Mouse (Mus musculus) G1E (cell line): ENCODE measurements around the gene Adamts4. TPM values are rescaled to one million over a fixed set of nuclear protein-coding genes. Genes with fewer than 3 reads are reported as not detected.

Experiments
- ATAC-seq: 2 replicates; pipeline ENCODE4 v1.8.0; 2016; ENCODE audit warnings: mild to moderate bottlenecking; ENCODE audit not compliant: insufficient number of reproducible peaks, poor library complexity, low FRiP score, severe bottlenecking; ENCODE audit errors: extremely low read depth
- DNase-seq: peaks from one replicate; pipeline ENCODE4 v3.0.0; 2012; ENCODE audit warnings: low spot score
- H3K27me3 ChIP-seq: 2 replicates; pipeline ENCODE4 v1.6.1; 2012; ENCODE audit warnings: mild to moderate bottlenecking, low read length, inconsistent platforms; ENCODE audit not compliant: insufficient read depth
- H3K36me3 ChIP-seq: replicated peaks from 2 replicates; pipeline ENCODE3; 2012; ENCODE audit warnings: mild to moderate bottlenecking, inconsistent platforms
- H3K4me1 ChIP-seq: 2 replicates; pipeline ENCODE4 v1.6.1; 2012; ENCODE audit warnings: low read depth, low read length, inconsistent platforms, mixed read lengths; ENCODE audit not compliant: insufficient read depth
- H3K4me3 ChIP-seq: 2 replicates; pipeline ENCODE4 v1.5.1; 2012; ENCODE audit warnings: low read depth, mild to moderate bottlenecking, inconsistent platforms, low read length, moderate library complexity, mixed read lengths
- H3K9me3 ChIP-seq: replicated peaks from 2 replicates; pipeline ENCODE4 v1.6.1; 2012; ENCODE audit warnings: inconsistent platforms
- GATA1 ChIP-seq: IDR thresholded peaks from 2 replicates; pipeline ENCODE4 v1.6.1; 2012; ENCODE audit warnings: borderline replicate concordance, low read length, inconsistent platforms, mixed read lengths
- polyA plus RNA-seq: library from polyadenylated mRNA; stranded (reverse); fragments of >175 nt; gene quantifications from 2 replicates; pipeline ENCODE4 v1.2.3, GENCODE M21; 2012
- total RNA-seq, 2 experiments: library from RNA; stranded (forward) in 1 of 2; stranded (reverse) in 1 of 2; fragments of 200-1000 nt in 1 of 2; fragments of >200 nt in 1 of 2; fragmentation: Nextera tagmentation in 1 of 2; gene quantifications; 2 replicates each; pipeline ENCODE4 v1.2.3; 2014 to 2017

The Adamts4 gene
- total and polyA plus RNA-seq, 3 experiments = 0.16 to 0.60 (median 0.20) TPM

DNA sequence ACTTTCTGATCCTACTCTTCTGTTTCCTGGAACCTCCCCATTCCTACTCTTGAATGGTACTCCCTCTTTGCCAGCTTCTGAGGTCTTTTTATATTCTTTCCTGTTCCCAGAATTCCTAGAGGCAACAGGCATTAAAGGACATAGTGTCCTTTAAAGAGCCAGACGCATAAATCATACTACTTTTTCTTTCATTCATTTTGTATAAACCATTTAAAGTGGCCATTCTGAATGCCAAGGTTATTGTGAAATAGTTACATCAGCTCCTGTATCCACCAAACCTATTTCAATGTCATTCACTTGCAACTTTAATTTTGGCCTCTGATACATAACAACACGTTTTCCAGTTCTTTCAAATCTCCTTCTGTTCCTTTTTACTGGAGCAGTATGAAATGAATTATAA is 59.1 kb downstream of the Adamts4 start:
- H3K9me3 ChIP-seq = no peaks in the 10 kb centered on the region
- no peaks in the 10 kb centered on the region for H3K4me1 ChIP-seq
- DNase-seq = no peak
- TF ChIP-seq GATA1 = no peak
- no peaks in the 10 kb centered on the region for H3K36me3 ChIP-seq
- no peak for ATAC-seq
- peaks cover 12% of the 10 kb centered on the region for H3K27me3 ChIP-seq
- no peak overlapping the region for H3K4me3 ChIP-seq

Other genes with a start within 250 kb of the Adamts4 start
Only the 20 nearest of the 24 such genes appear.
- 10.0 and 11.9 TPM in 2 replicates for gene Cfap126, start 136.5 kb upstream of the Adamts4 start, total RNA-seq (2014; fragmentation: Nextera tagmentation)
- 0.64 and 0.76 TPM in 2 replicates for gene Cfap126, start 136.5 kb upstream of the Adamts4 start, total RNA-seq (2017)
- gene Cfap126, start 136.5 kb upstream of the Adamts4 start, polyA plus RNA-seq = 0.81 and 1.0 TPM in 2 replicates
- 225 and 249 TPM in 2 replicates for gene Sdhc, start 99.8 kb upstream of the Adamts4 start, total RNA-seq (2014; fragmentation: Nextera tagmentation)
- gene Sdhc, start 99.8 kb upstream of the Adamts4 start, total RNA-seq (2017) = 40.5 and 45.0 TPM in 2 replicates
- gene Sdhc, start 99.8 kb upstream of the Adamts4 start, polyA plus RNA-seq = 67.1 and 158 TPM in 2 replicates
- gene Mpz, start 99.7 kb upstream of the Adamts4 start, total RNA-seq (2014; fragmentation: Nextera tagmentation) = not detected in 2 replicates
- gene Mpz, start 99.7 kb upstream of the Adamts4 start, total RNA-seq (2017) = not detected in 2 replicates
- gene Mpz, start 99.7 kb upstream of the Adamts4 start, polyA plus RNA-seq = 0.29 TPM in 1 of 2 replicates, not detected in the other
- gene Pcp4l1, start 54.2 kb upstream of the Adamts4 start, total RNA-seq (2014; fragmentation: Nextera tagmentation) = not detected in 2 replicates
- gene Pcp4l1, start 54.2 kb upstream of the Adamts4 start, total RNA-seq (2017) = 0.16 TPM in 1 of 2 replicates, not detected in the other
- not detected in 2 replicates for gene Pcp4l1, start 54.2 kb upstream of the Adamts4 start, polyA plus RNA-seq
- not detected in 2 replicates for gene Nr1i3, start 36.5 kb upstream of the Adamts4 start, total RNA-seq (2014; fragmentation: Nextera tagmentation)
- gene Nr1i3, start 36.5 kb upstream of the Adamts4 start, total RNA-seq (2017) = 0.16 and 0.46 TPM in 2 replicates
- not detected in 2 replicates for gene Nr1i3, start 36.5 kb upstream of the Adamts4 start, polyA plus RNA-seq
- gene Tomm40l, start 27.9 kb upstream of the Adamts4 start, total RNA-seq (2014; fragmentation: Nextera tagmentation) = 9.7 and 13.7 TPM in 2 replicates
- gene Tomm40l, start 27.9 kb upstream of the Adamts4 start, total RNA-seq (2017) = 19.2 and 26.4 TPM in 2 replicates
- gene Tomm40l, start 27.9 kb upstream of the Adamts4 start, polyA plus RNA-seq = 31.9 and 35.8 TPM in 2 replicates
- not detected in 2 replicates for gene Apoa2, start 25.4 kb upstream of the Adamts4 start, total RNA-seq (2014; fragmentation: Nextera tagmentation)
- not detected in 2 replicates for gene Apoa2, start 25.4 kb upstream of the Adamts4 start, total RNA-seq (2017)
- 0.17 TPM in 1 of 2 replicates, not detected in the other for gene Apoa2, start 25.4 kb upstream of the Adamts4 start, polyA plus RNA-seq
- gene Fcer1g, start 16.1 kb upstream of the Adamts4 start, total RNA-seq (2014; fragmentation: Nextera tagmentation) = not detected in 2 replicates
- gene Fcer1g, start 16.1 kb upstream of the Adamts4 start, total RNA-seq (2017) = 0.64 and 0.71 TPM in 2 replicates
- gene Fcer1g, start 16.1 kb upstream of the Adamts4 start, polyA plus RNA-seq = 0.08 TPM in 1 of 2 replicates, not detected in the other
- 209 and 219 TPM in 2 replicates for gene Ndufs2, start 967 bp downstream of the Adamts4 start, total RNA-seq (2014; fragmentation: Nextera tagmentation)
- gene Ndufs2, start 967 bp downstream of the Adamts4 start, total RNA-seq (2017) = 275 and 300 TPM in 2 replicates
- 47.9 and 101 TPM in 2 replicates for gene Ndufs2, start 967 bp downstream of the Adamts4 start, polyA plus RNA-seq
- 27.3 and 30.8 TPM in 2 replicates for gene B4galt3, start 19.9 kb downstream of the Adamts4 start, total RNA-seq (2014; fragmentation: Nextera tagmentation)
- gene B4galt3, start 19.9 kb downstream of the Adamts4 start, total RNA-seq (2017) = 16.9 and 21.5 TPM in 2 replicates
- gene B4galt3, start 19.9 kb downstream of the Adamts4 start, polyA plus RNA-seq = 44.8 and 50.0 TPM in 2 replicates
- 45.7 and 168 TPM in 2 replicates for gene Ppox, start 30.8 kb downstream of the Adamts4 start, total RNA-seq (2014; fragmentation: Nextera tagmentation)
- gene Ppox, start 30.8 kb downstream of the Adamts4 start, total RNA-seq (2017) = 27.0 and 36.7 TPM in 2 replicates
- 38.5 and 53.0 TPM in 2 replicates for gene Ppox, start 30.8 kb downstream of the Adamts4 start, polyA plus RNA-seq
- gene Usp21, start 37.6 kb downstream of the Adamts4 start, total RNA-seq (2014; fragmentation: Nextera tagmentation) = 40.1 and 64.5 TPM in 2 replicates
- gene Usp21, start 37.6 kb downstream of the Adamts4 start, total RNA-seq (2017) = 11.8 and 12.8 TPM in 2 replicates
- gene Usp21, start 37.6 kb downstream of the Adamts4 start, polyA plus RNA-seq = 44.1 and 53.3 TPM in 2 replicates
- gene Ufc1, start 44.6 kb downstream of the Adamts4 start, total RNA-seq (2014; fragmentation: Nextera tagmentation) = 33.4 and 34.3 TPM in 2 replicates
- gene Ufc1, start 44.6 kb downstream of the Adamts4 start, total RNA-seq (2017) = 96.2 and 111 TPM in 2 replicates
- 38.5 and 47.9 TPM in 2 replicates for gene Ufc1, start 44.6 kb downstream of the Adamts4 start, polyA plus RNA-seq
- gene Dedd, start 78.7 kb downstream of the Adamts4 start, total RNA-seq (2014; fragmentation: Nextera tagmentation) = 53.6 and 56.4 TPM in 2 replicates
- 14.3 and 17.0 TPM in 2 replicates for gene Dedd, start 78.7 kb downstream of the Adamts4 start, total RNA-seq (2017)
- 17.7 and 29.9 TPM in 2 replicates for gene Dedd, start 78.7 kb downstream of the Adamts4 start, polyA plus RNA-seq
- 17.9 and 22.4 TPM in 2 replicates for gene Nit1, start 95.2 kb downstream of the Adamts4 start, total RNA-seq (2014; fragmentation: Nextera tagmentation)
- 57.9 and 58.9 TPM in 2 replicates for gene Nit1, start 95.2 kb downstream of the Adamts4 start, total RNA-seq (2017)
- gene Nit1, start 95.2 kb downstream of the Adamts4 start, polyA plus RNA-seq = 9.4 and 11.3 TPM in 2 replicates
- 32.4 and 47.3 TPM in 2 replicates for gene Pfdn2, start 95.2 kb downstream of the Adamts4 start, total RNA-seq (2014; fragmentation: Nextera tagmentation)
- 19.6 and 22.3 TPM in 2 replicates for gene Pfdn2, start 95.2 kb downstream of the Adamts4 start, total RNA-seq (2017)
- gene Pfdn2, start 95.2 kb downstream of the Adamts4 start, polyA plus RNA-seq = 16.9 and 20.1 TPM in 2 replicates
- gene Klhdc9, start 110.4 kb downstream of the Adamts4 start, total RNA-seq (2014; fragmentation: Nextera tagmentation) = 2.6 TPM in 1 of 2 replicates, not detected in the other
- gene Klhdc9, start 110.4 kb downstream of the Adamts4 start, total RNA-seq (2017) = 0.33 and 0.64 TPM in 2 replicates
- 1.4 TPM in 2 replicates for gene Klhdc9, start 110.4 kb downstream of the Adamts4 start, polyA plus RNA-seq
- gene Nectin4, start 119.7 kb downstream of the Adamts4 start, total RNA-seq (2014; fragmentation: Nextera tagmentation) = not detected in 2 replicates
- gene Nectin4, start 119.7 kb downstream of the Adamts4 start, total RNA-seq (2017) = 0.12 TPM in 1 of 2 replicates, not detected in the other
- 0.01 TPM in 1 of 2 replicates, not detected in the other for gene Nectin4, start 119.7 kb downstream of the Adamts4 start, polyA plus RNA-seq
- 2.0 and 2.9 TPM in 2 replicates for gene Arhgap30, start 138.5 kb downstream of the Adamts4 start, total RNA-seq (2014; fragmentation: Nextera tagmentation)
- gene Arhgap30, start 138.5 kb downstream of the Adamts4 start, total RNA-seq (2017) = 9.2 and 11.4 TPM in 2 replicates
- gene Arhgap30, start 138.5 kb downstream of the Adamts4 start, polyA plus RNA-seq = 3.9 and 4.6 TPM in 2 replicates
- gene Usf1, start 160.9 kb downstream of the Adamts4 start, total RNA-seq (2014; fragmentation: Nextera tagmentation) = 17.6 and 19.0 TPM in 2 replicates
- gene Usf1, start 160.9 kb downstream of the Adamts4 start, total RNA-seq (2017) = 41.9 and 56.8 TPM in 2 replicates
- 30.0 and 38.9 TPM in 2 replicates for gene Usf1, start 160.9 kb downstream of the Adamts4 start, polyA plus RNA-seq